Mouse (Mus musculus) megakaryocyte, embryonic 14.5 days (primary cell): Measurements from ENCODE around the gene Nrcam. TPM values are rescaled to one million over a fixed set of nuclear protein-coding genes. Genes with fewer than 3 reads are reported as not detected.

Source experiments
- H3K27me3 ChIP-seq: replicated peaks from 2 replicates; pipeline ENCODE3; 2012; ENCODE audit warnings: inconsistent platforms
- H3K36me3 ChIP-seq: replicated peaks from 2 replicates; pipeline ENCODE3; 2012; ENCODE audit warnings: low read length, inconsistent platforms, mixed read lengths
- H3K4me1 ChIP-seq: 2 replicates; pipeline ENCODE4 v1.6.1; 2012; ENCODE audit warnings: inconsistent platforms
- H3K4me3 ChIP-seq: replicated peaks from 2 replicates; pipeline ENCODE3; 2012; ENCODE audit warnings: moderate library complexity, mild to moderate bottlenecking, inconsistent platforms
- H3K9me3 ChIP-seq: 2 replicates; pipeline ENCODE4 v1.6.1; 2012; ENCODE audit warnings: inconsistent platforms
- FLI1 ChIP-seq: IDR thresholded peaks from 2 replicates; pipeline ENCODE4 v1.6.1; 2012; ENCODE audit warnings: low read length, inconsistent platforms, mixed read lengths
- GATA1 ChIP-seq: IDR thresholded peaks from 3 replicates; pipeline ENCODE4 v1.6.1; 2012; ENCODE audit warnings: mixed read lengths, low read length, inconsistent platforms, borderline replicate concordance
- polyA plus RNA-seq: library from polyadenylated mRNA; stranded (reverse); fragments of >175 nt; gene quantifications from 2 replicates; pipeline ENCODE4 v1.2.3, GENCODE M21; 2012; ENCODE audit warnings: low replicate concordance; ENCODE audit not compliant: insufficient read depth

Nrcam gene
- polyA plus RNA-seq, 1 experiment, result 0.31 TPM

DNA sequence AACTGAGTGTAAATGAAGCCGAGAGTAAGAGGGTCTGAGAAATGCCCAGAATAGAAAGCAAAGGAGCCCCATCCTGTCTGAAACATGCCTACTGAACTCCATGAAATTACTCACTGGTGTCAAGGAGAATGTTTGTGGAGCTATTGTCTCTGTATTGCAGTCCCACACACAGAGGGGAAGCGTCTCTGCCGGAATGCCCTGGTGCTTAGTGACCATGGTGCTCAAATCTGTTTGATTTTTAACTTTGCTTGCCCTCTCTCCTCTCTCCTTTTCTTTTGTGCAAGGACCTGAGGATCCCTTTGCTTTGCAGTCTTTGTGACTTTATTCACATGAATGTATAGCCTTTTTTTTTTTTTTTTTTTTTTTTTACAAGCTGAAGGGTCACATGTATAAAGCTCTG is 28.8 kb downstream of the Nrcam start:
- Histone ChIP-seq H3K27me3 (no peaks in the 10 kb centered on the region), H3K4me1 (no peaks in the 10 kb centered on the region), H3K36me3 (no peaks in the 10 kb centered on the region), H3K4me3 (no peak overlapping the region), H3K9me3 (no peaks in the 10 kb centered on the region)
- TF ChIP-seq FLI1 (no peak), GATA1 (no peak)

GRCm38 (mm10) chr12:44357881-44358280 is 29.2 kb downstream of the Nrcam start:
- H3K4me3 ChIP-seq, result no peak overlapping the region
- no peaks in the 10 kb centered on the region for H3K36me3 ChIP-seq
- no peak for TF ChIP-seq FLI1
- no peak for TF ChIP-seq GATA1
- H3K4me1 ChIP-seq, result no peaks in the 10 kb centered on the region
- H3K27me3 ChIP-seq, result no peaks in the 10 kb centered on the region
- no peaks in the 10 kb centered on the region for H3K9me3 ChIP-seq

- Histone ChIP-seq H3K9me3 (no peaks in the 10 kb centered on the region), H3K4me1 (no peaks in the 10 kb centered on the region), H3K4me3 (no peak overlapping the region), H3K27me3 (no peaks in the 10 kb centered on the region), H3K36me3 (no peaks in the 10 kb centered on the region)
- TF ChIP-seq FLI1 (no peak), GATA1 (no peak)
Measured at GRCm38 (mm10) chr12:44371076-44371710, 42.5 kb downstream of the Nrcam start.

- Histone ChIP-seq H3K27me3 (no peaks in the 10 kb centered on the region), H3K4me3 (no peak overlapping the region)
- TF ChIP-seq GATA1 (no peak), FLI1 (no peak)
Measured at GRCm38 (mm10) chr12:44375956-44376355, 47.3 kb downstream of the Nrcam start.

GRCm38 (mm10) chr12:44378431-44379161 is 49.9 kb downstream of the Nrcam start:
- H3K4me3 ChIP-seq, result no peak overlapping the region
- no peaks in the 10 kb centered on the region for H3K36me3 ChIP-seq
- no peaks in the 10 kb centered on the region for H3K4me1 ChIP-seq
- H3K27me3 ChIP-seq, result no peaks in the 10 kb centered on the region
- H3K9me3 ChIP-seq, result 0 out of 2 replicates have a peak, but pooled peaks cover 2% of the 10 kb centered on the region
- TF ChIP-seq FLI1 (no peak), GATA1 (no peak)

More at GRCm38 (mm10) chr12:44375956-44376355, 47.3 kb downstream of the Nrcam start:
- no peaks in the 10 kb centered on the region for H3K9me3 ChIP-seq
- H3K36me3 ChIP-seq, result no peaks in the 10 kb centered on the region
- H3K4me1 ChIP-seq, result no peaks in the 10 kb centered on the region

DNA sequence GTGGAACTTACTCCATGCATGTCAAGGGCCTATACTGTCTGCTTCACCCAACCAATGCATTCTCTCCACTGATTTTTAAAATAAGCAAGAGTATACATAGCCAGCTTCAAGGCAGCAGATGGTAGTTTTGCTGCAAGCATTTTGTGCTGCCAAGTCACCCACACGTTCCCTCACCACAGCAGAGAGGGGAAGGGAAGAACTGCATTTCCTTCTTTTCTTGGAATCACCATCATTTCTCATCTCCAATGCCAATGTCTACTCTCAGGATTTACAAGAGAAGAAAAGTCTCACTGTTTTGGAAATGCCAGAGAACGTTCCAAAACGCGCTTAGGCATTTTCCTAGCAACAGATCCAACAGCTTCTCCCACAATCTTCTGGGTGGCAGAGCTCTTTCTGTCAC is 52.1 kb downstream of the Nrcam start:
- TF ChIP-seq FLI1 (no peak), GATA1 (no peak)
- no peaks in the 10 kb centered on the region for H3K36me3 ChIP-seq
- H3K4me1 ChIP-seq, result no peaks in the 10 kb centered on the region
- H3K4me3 ChIP-seq, result no peak overlapping the region
- 0 out of 2 replicates have a peak, but pooled peaks cover 2% of the 10 kb centered on the region for H3K9me3 ChIP-seq
- H3K27me3 ChIP-seq, result no peaks in the 10 kb centered on the region

- Histone ChIP-seq H3K27me3 (no peaks in the 10 kb centered on the region), H3K36me3 (no peaks in the 10 kb centered on the region), H3K4me3 (no peak overlapping the region), H3K4me1 (no peaks in the 10 kb centered on the region), H3K9me3 (0 out of 2 replicates have a peak, but pooled peaks cover 2% of the 10 kb centered on the region)
- TF ChIP-seq FLI1 (no peak), GATA1 (no peak)
Measured at GRCm38 (mm10) chr12:44386398-44386797, 57.7 kb downstream of the Nrcam start.

DNA sequence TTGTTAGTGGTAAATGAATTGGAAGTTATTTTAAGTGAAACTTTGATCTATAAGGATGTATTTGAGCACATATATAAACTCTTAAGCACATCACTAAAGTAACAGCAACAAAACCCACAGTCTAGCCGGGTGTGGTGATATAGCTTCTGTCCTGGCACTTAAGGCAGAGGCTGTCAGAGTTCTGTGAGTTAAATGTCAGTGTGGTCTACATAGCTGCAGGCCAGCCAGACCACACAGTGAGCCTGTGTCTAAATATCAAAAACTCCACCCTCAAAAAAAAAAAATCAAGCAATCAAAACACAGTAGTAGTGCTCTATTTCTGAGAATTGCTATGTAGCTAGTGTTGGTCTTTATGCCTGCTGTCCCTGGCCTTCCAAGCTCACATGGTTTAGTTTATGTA is 59.5 kb downstream of the Nrcam start:
- Histone ChIP-seq H3K4me1 (no peaks in the 10 kb centered on the region), H3K36me3 (no peaks in the 10 kb centered on the region), H3K4me3 (no peak overlapping the region), H3K27me3 (no peaks in the 10 kb centered on the region), H3K9me3 (no peaks in the 10 kb centered on the region)
- TF ChIP-seq FLI1, result no peak
- TF ChIP-seq GATA1, result no peak

DNA sequence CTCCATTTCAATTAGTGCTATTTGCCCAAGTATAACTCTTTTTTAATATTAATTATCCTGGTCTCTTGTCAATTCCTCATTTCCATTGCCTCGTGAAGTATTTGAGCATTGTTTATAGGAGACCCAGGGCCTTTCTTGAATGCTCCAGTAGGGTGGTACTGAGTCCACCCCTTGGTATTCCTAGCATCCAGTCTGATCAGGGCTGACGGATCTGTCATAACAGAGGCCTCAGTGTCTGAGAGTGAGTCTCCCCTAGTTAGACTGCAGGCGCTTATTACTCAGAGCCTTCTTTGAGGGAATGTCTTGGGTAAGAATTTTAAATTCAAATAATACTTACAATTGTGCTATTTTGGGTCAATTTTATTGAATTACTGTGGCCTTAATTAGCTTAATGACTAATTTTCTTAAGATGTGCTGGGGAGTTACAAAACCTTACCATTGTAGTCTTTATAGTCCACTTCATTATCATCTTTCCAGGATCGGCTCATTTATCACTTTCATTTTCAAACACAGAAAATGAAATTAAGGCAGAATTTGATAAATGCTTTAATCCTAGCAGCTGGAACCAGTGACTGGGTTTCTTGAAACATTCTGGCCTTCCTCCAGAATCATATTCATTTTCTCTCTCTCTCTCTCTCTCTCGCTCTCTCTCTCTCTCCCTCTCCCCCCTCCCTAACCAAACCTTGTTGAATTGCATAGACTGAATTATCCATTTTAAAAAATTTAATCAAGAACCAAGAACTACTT is 61.9 kb downstream of the Nrcam start:
- H3K4me1 ChIP-seq, result no peaks in the 10 kb centered on the region
- H3K27me3 ChIP-seq, result no peaks in the 10 kb centered on the region
- H3K4me3 ChIP-seq, result no peak overlapping the region
- H3K9me3 ChIP-seq, result 0 out of 2 replicates have a peak, but pooled peaks cover 3% of the 10 kb centered on the region
- H3K36me3 ChIP-seq, result no peaks in the 10 kb centered on the region
- TF ChIP-seq GATA1 (no peak), FLI1 (no peak)
